Mouse (Mus musculus): ENCODE results near the gene Syvn1. TPM values are rescaled to one million over a fixed set of nuclear protein-coding genes. Genes with fewer than 3 reads are reported as not detected.

Gene Syvn1
- polyA plus RNA-seq, 1 experiment from 2014 or later, result 29.0 TPM

GRCm38 (mm10) chr19:6048681-6049410, 2.5 kb downstream of the Syvn1 start:
- Histone ChIP-seq H3K27me3 (replicated peaks; ENCODE audit: control insufficient read depth, insufficient read depth, low read length) (no peaks in the 10 kb centered on the region), H3K36me3 (ENCODE audit: control insufficient read depth, insufficient read depth, low read length) (peaks cover 47% of the 10 kb centered on the region), H3K9ac (ENCODE audit: low read depth, low read length) (no peak overlapping the region), H3K9me3 (ENCODE audit: control insufficient read depth, low read length) (no peaks in the 10 kb centered on the region), H3K4me2 (ENCODE audit: low read length) (no peak overlapping the region), H3K4me3 (ENCODE audit: low read length) (no peak overlapping the region), H3K4me1 (ENCODE audit: control insufficient read depth, insufficient read depth, low read depth, low read length) (peaks cover 21% of the 10 kb centered on the region), H3K27ac (ENCODE audit: low read depth, low read length) (no peak overlapping the region)
- no peak for ATAC-seq
- 87% methylated on average over 11 of the region's 11 CpGs for WGBS

GRCm38 (mm10) chr19:6052516-6052915, 6.1 kb downstream of the Syvn1 start:
- H3K27ac ChIP-seq (ENCODE audit: low read depth, low read length), result no peak overlapping the region
- no peak overlapping the region for H3K4me2 ChIP-seq (ENCODE audit: low read length)
- WGBS, result 86% methylated on average over 7 of the region's 7 CpGs
- H3K9ac ChIP-seq (ENCODE audit: low read depth, low read length), result no peak overlapping the region
- peaks cover 59% of the 10 kb centered on the region for H3K36me3 ChIP-seq (ENCODE audit: control insufficient read depth, insufficient read depth, low read length)
- H3K27me3 ChIP-seq (replicated peaks; ENCODE audit: control insufficient read depth, insufficient read depth, low read length), result no peaks in the 10 kb centered on the region
- no peak for ATAC-seq
- peaks cover 24% of the 10 kb centered on the region for H3K4me1 ChIP-seq (ENCODE audit: control insufficient read depth, insufficient read depth, low read depth, low read length)
- no peaks in the 10 kb centered on the region for H3K9me3 ChIP-seq (ENCODE audit: control insufficient read depth, low read length)
- H3K4me3 ChIP-seq (ENCODE audit: low read length), result no peak overlapping the region

DNA sequence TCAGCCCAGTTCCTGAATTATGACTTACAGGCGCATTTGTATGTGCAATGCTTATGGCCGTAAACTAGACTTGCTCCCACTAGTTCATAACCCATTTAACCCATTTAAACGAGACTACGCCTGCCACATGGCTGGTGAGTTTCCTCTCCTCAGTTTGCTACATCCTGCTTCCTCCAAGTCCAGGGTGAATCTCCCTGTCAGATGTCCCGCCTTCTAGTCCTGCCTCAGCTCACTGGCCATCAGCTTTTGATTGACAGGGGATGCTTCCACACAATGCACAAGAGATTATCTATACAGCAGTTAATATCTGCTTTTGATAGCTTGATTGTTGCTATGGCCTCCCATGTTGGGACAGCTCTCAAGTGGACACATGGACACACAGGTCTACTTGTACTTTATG, 7.9 kb downstream of the Syvn1 start:
- no peak overlapping the region for H3K9ac ChIP-seq (ENCODE audit: low read depth, low read length)
- no peaks in the 10 kb centered on the region for H3K27me3 ChIP-seq (replicated peaks; ENCODE audit: control insufficient read depth, insufficient read depth, low read length)
- no peak overlapping the region for H3K4me2 ChIP-seq (ENCODE audit: low read length)
- H3K9me3 ChIP-seq (ENCODE audit: control insufficient read depth, low read length), result no peaks in the 10 kb centered on the region
- peaks cover 17% of the 10 kb centered on the region for H3K4me1 ChIP-seq (ENCODE audit: control insufficient read depth, insufficient read depth, low read depth, low read length)
- peaks cover 51% of the 10 kb centered on the region for H3K36me3 ChIP-seq (ENCODE audit: control insufficient read depth, insufficient read depth, low read length)
- no peak overlapping the region for H3K4me3 ChIP-seq (ENCODE audit: low read length)
- H3K27ac ChIP-seq (ENCODE audit: low read depth, low read length), result no peak overlapping the region
- ATAC-seq, result no peak
- 94% methylated on average over 5 of the region's 5 CpGs for WGBS

GRCm38 (mm10) chr19:6056696-6057095, 10.3 kb downstream of the Syvn1 start:
- Histone ChIP-seq H3K9ac (ENCODE audit: low read depth, low read length) (peak overlapping the region; percentile 85), H3K27me3 (replicated peaks; ENCODE audit: control insufficient read depth, insufficient read depth, low read length) (no peaks in the 10 kb centered on the region), H3K9me3 (ENCODE audit: control insufficient read depth, low read length) (no peaks in the 10 kb centered on the region), H3K36me3 (ENCODE audit: control insufficient read depth, insufficient read depth, low read length) (peaks cover 30% of the 10 kb centered on the region), H3K4me1 (ENCODE audit: control insufficient read depth, insufficient read depth, low read depth, low read length) (peaks cover 20% of the 10 kb centered on the region), H3K4me3 (ENCODE audit: low read length) (peak overlapping the region; percentile 63), H3K4me2 (ENCODE audit: low read length) (peak overlapping the region; percentile 86), H3K27ac (ENCODE audit: low read depth, low read length) (no peak overlapping the region)
- 47% methylated on average over 4 of the region's 4 CpGs for WGBS
- no peak for ATAC-seq

DNA sequence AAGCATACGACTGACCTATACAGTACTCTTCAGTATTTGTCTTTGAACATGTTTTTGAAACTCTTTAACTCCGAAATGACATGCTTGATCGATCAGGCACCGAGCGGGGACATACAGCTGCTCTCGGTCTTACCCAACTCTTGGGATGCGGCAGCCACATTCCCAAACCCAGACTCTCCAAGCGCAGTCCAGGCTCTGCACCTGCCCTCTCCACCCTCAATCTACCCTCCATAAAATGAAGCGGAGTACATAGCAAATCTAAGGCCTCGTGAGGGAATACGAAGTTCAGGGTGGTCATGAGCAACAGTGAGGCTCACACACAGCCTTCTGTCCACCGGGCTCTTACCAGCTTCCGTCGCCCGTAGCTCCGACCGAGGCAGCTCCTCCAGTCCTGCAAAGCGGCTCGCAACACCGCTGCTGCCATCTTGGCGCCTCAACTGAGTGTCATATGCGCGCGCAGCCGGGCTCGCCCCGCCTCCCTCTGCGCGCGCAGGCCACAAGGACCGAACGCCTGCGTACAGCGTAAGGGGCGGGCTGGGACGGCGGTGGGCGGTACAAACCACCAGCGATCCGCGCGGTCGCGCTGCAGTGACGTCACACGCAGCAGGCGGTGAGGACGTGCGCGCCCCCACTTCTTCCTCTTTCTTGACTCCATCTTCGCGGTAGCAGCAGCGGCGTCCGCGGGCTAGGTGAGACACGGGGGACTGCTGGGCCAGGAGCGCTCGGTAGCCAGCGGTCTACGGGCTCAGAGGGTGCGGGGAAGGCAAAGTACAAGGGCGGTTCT, 11.1 kb downstream of the Syvn1 start, which contains the start of the genes Mrpl49 and Fau:
TSS of gene Mrpl49 (minus strand) at position 473 of the 784 bp plus-strand sequence.
TSS of gene Fau (plus strand) at position 532 of the 784 bp plus-strand sequence.
- Histone ChIP-seq H3K4me3 (ENCODE audit: low read length) (peak within 1 kb of the TSS; percentile 63), H3K27ac (ENCODE audit: low read depth, low read length) (peak within 1 kb of the TSS; percentile 80), H3K9me3 (ENCODE audit: control insufficient read depth, low read length) (no peaks in the 10 kb centered on the region), H3K27me3 (replicated peaks; ENCODE audit: control insufficient read depth, insufficient read depth, low read length) (no peaks in the 10 kb centered on the region), H3K4me1 (ENCODE audit: control insufficient read depth, insufficient read depth, low read depth, low read length) (peaks cover 28% of the 10 kb centered on the region), H3K4me2 (ENCODE audit: low read length) (peak within 1 kb of the TSS; percentile 90), H3K36me3 (ENCODE audit: control insufficient read depth, insufficient read depth, low read length) (peaks cover 24% of the 10 kb centered on the region), H3K9ac (ENCODE audit: low read depth, low read length) (peak within 1 kb of the TSS; percentile 89)
- WGBS, result under 1% methylated on average over 50 of the region's 63 CpGs
- peak; percentile 89 for ATAC-seq

DNA sequence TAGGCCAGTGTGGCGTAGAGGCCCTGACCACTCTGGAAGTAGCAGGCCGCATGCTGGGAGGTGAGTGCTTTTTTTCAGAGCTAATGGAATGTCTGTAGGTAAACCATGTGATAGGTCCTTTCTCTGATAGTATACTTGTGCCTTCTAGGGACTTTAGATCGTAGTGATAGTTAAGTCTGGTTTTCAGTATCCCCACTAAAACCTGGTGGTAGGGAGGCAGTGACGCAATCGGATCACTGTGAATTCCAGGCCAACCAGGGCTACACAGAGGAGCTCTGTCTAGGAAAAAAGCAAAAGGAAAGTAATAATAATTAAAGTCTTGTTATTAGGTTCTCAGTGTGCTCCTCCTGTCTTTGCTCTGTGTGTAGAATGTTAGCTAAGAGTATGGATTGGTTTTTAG, 12.1 kb downstream of the Syvn1 start:
- no peak for ATAC-seq

GRCm38 (mm10) chr19:6058966-6059365, 12.6 kb downstream of the Syvn1 start:
- Histone ChIP-seq H3K9ac (ENCODE audit: low read depth, low read length) (no peak overlapping the region; the same call in 1 of the 2 replicates), H3K4me1 (ENCODE audit: control insufficient read depth, insufficient read depth, low read depth, low read length) (peaks cover 39% of the 10 kb centered on the region)
- WGBS, result 91% methylated on average over 5 of the region's 5 CpGs

More for the DNA sequence above, 12.1 kb downstream of the Syvn1 start:
- peak overlapping the region; percentile 89 for H3K9ac ChIP-seq (ENCODE audit: low read depth, low read length)
- peak overlapping the region; percentile 90 for H3K4me2 ChIP-seq (ENCODE audit: low read length)
- H3K9me3 ChIP-seq (ENCODE audit: control insufficient read depth, low read length), result no peaks in the 10 kb centered on the region
- H3K4me3 ChIP-seq (ENCODE audit: low read length), result peak overlapping the region; percentile 63
- H3K4me1 ChIP-seq (ENCODE audit: control insufficient read depth, insufficient read depth, low read depth, low read length), result peaks cover 34% of the 10 kb centered on the region
- 34% methylated on average over 5 of the region's 5 CpGs for WGBS
- no peak overlapping the region for H3K27ac ChIP-seq (ENCODE audit: low read depth, low read length)
- H3K36me3 ChIP-seq (ENCODE audit: control insufficient read depth, insufficient read depth, low read length), result peaks cover 15% of the 10 kb centered on the region
- H3K27me3 ChIP-seq (replicated peaks; ENCODE audit: control insufficient read depth, insufficient read depth, low read length), result no peaks in the 10 kb centered on the region

GRCm38 (mm10) chr19:6061021-6061533, 14.7 kb downstream of the Syvn1 start, which contains the start of gene Znhit2:
Gene Znhit2 (plus strand): TSS chr19:6061192.
- no peaks in the 10 kb centered on the region for H3K36me3 ChIP-seq (ENCODE audit: control insufficient read depth, insufficient read depth, low read length)
- H3K4me1 ChIP-seq (ENCODE audit: control insufficient read depth, insufficient read depth, low read depth, low read length), result peaks cover 44% of the 10 kb centered on the region
- peak within 1 kb of the TSS; percentile 100 for H3K4me2 ChIP-seq (ENCODE audit: low read length)
- H3K9ac ChIP-seq (ENCODE audit: low read depth, low read length), result peak within 1 kb of the TSS; percentile 87
- peak within 1 kb of the TSS; percentile 87 for H3K27ac ChIP-seq (ENCODE audit: low read depth, low read length)
- ATAC-seq, result peak; percentile 73
- H3K4me3 ChIP-seq (ENCODE audit: low read length), result peak within 1 kb of the TSS; percentile 71
- WGBS, result under 1% methylated on average over 54 of the region's 58 CpGs
- H3K27me3 ChIP-seq (replicated peaks; ENCODE audit: control insufficient read depth, insufficient read depth, low read length), result no peaks in the 10 kb centered on the region
- H3K9me3 ChIP-seq (ENCODE audit: control insufficient read depth, low read length), result no peaks in the 10 kb centered on the region

More at GRCm38 (mm10) chr19:6058966-6059365, 12.6 kb downstream of the Syvn1 start:
- no peak overlapping the region for H3K27ac ChIP-seq (ENCODE audit: low read depth, low read length)
- no peak overlapping the region; the same call in 1 of the 2 replicates for H3K4me3 ChIP-seq (ENCODE audit: low read length)
- H3K27me3 ChIP-seq (replicated peaks; ENCODE audit: control insufficient read depth, insufficient read depth, low read length), result no peaks in the 10 kb centered on the region
- peaks cover 10% of the 10 kb centered on the region; the same call in 1 of the 2 replicates for H3K36me3 ChIP-seq (ENCODE audit: control insufficient read depth, insufficient read depth, low read length)
- no peak for ATAC-seq
- H3K9me3 ChIP-seq (ENCODE audit: control insufficient read depth, low read length), result no peaks in the 10 kb centered on the region
- peak overlapping the region; percentile 90 for H3K4me2 ChIP-seq (ENCODE audit: low read length)

Measured in hindbrain, embryonic 16.5 days (tissue).